Mouse (Mus musculus) hematopoietic stem cell, adult 5-6 weeks (primary cell): Measurements from ENCODE around the gene Eps15l1. TPM values are rescaled to one million over a fixed set of nuclear protein-coding genes. Genes with fewer than 3 reads are reported as not detected.

ENCODE experiments used
- ATAC-seq, 2 experiments: fragments of 125-278 bp in 1 of 2; replicated peaks in 1 of 2; 2 replicates each; pipeline ENCODE4 v1.8.0; 2016 to 2017; ENCODE audit warnings: inconsistent platforms in 2 of 2, mild to moderate bottlenecking in 2 of 2, moderate number of reproducible peaks in 2 of 2, low read depth in 1 of 2, moderate TSS enrichment in 1 of 2; ENCODE audit not compliant: low FRiP score in 2 of 2, poor library complexity in 2 of 2, severe bottlenecking in 2 of 2, insufficient read depth in 1 of 2, low TSS enrichment in 1 of 2
- total RNA-seq: library from RNA; stranded (forward); fragments of 172-1452, 232-1000 nt; gene quantifications from 2 replicates; pipeline ENCODE4 v1.2.3, GENCODE M21; 2017

The Eps15l1 gene
- total RNA-seq, 1 experiment from 2014 or later: 50.0 TPM

DNA sequence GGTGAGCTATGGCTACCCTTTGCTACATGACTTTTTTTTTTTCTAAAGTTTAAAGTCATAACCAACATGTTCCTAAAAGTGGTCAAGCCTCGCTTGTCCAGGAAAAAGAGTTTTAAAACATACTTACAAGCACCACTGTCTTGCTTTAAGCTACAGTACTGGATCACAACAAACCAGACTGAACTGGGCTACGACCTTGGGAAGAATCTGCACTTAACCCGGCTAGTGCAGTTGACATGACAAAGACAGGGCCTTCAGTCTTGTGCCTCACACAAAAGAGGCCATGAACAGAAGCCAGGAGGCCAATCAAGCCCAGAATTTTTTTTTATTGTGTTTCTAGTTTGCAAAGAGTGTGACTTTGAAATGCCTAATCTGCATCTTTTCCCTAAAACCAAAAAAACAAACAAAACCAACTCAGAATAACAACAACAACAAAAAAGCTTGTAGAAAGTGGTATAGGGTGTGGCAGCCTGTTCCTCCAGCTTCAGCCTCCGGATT lies 87.1 kb downstream of the Eps15l1 start:
- no peak for ATAC-seq

DNA sequence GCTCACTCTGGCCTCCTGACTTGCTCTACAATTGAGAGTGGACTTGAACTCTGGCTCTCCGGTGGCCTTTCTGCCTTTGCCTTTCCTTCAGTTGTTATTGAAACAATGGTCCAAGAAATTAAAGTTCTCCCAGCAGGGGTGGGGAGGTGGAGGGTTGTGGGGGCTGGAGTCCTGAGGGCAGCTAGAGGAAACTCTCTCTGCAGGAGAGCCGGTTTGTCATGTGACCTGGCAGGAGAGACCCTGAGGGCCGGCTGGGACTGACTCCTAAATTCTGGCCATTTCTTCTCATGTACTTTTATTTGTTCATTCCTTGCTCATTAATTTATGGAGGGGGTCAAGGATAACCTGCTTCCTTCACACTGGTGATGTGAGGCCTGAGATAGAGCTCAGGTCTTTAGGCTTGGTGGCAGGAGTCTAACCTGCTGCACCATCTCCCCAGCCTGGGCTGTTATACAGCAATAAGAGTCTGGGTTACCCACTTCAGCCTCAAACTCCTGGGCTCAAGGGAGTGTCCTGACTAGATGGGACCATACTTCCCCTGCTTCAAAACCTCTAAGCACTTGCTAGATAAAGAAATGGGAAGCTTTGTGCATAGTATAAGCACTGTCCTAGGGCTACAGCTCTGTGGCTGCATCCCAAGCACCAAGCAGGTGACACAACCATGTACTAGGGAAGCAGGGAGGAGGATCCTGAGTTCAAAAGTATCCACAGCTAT lies 87.7 kb downstream of the Eps15l1 start:
- ATAC-seq: no peak

DNA sequence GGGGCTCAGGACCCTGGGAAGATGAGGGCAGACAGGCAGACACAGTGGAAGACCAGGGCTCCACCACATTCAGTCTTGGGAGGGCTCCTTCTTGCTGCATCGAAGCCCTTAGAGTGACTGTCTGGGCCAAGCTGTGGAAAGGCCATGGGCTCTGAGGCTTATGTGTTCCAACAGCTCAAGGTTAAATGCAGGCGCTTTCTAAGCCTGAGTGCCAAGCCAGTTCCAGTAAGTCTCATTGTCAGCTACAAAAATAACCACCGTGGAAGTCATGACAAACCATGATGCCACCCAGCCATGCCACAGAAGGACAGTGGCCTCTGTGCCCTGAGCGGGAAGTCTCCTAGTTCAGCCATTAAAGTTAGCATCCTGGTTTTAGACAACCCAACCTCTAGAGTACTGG lies 89.6 kb downstream of the Eps15l1 start:
- ATAC-seq: no peak

DNA sequence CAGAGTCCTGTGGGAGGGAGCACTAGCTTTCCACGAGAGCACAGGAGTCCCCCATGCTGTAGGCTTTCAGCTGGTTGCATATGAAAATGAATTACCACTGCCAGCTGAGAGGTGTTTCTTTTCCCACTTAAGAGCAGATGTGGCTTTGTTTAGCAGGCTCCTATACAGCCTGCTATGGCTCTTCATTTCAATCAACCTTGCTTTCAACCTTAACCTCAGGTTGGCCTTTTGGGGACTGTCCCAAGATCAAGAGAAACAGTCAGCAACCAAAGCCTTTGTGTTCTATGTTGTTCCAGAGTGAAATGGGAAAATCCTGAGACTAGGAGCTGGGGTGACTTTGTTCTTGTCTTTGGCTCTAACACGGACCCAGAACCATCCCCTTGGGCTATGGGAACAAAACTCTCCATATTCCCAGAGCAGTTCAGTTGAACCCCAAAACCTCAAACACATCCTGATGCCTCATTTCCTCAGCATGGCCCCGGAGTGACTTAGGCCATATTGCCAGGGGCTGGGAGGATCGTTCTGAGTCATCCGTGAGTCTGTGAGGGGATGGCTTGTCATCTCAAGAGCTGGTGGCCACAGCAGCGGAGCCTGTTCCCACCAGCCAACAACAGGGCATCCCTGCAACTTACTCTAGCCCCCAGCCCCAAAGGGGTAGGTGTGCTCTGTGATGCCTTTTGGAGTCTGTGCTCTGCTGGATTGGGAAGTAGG lies 90.3 kb downstream of the Eps15l1 start:
- no peak for ATAC-seq

DNA sequence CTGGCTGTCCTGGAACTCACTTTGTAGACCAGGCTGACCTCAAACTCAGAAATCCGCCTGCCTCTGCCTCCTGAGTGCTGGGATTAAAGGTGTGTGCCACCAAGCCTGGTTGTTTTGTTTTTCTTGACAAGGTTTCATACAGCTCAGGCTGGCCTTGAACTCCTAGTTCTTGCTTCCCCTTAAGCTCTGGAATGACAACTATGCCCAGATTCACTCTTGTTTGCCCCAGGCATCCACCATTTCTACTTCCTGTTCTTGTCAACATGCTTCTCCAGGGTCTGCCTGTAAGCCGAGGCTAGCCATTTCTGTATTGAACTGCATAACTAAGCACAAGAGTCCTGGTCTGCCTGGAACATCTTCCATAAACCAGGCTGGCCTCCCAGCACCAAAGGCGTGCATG lies 92.1 kb downstream of the Eps15l1 start:
- ATAC-seq: no peak

DNA sequence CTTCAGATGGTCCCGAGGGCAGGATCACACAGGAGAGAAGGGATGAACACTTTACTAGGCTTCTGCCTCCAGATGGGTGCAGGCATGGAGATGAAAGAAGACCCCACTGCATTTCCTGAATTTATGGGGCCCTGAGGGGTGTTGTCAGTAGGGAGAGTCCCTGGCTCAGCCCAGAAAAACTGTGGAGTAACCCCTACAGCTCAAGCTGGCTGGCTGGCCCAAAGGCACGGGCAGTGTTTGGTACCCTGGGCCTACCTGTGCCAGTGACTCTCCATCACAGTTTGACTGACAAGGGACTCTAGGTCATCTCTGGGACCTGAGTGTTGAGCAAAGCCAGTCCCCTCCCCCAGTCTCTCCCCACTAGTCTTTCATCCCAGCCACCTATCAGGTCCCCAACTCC lies 96.6 kb downstream of the Eps15l1 start:
- no peak for ATAC-seq

DNA sequence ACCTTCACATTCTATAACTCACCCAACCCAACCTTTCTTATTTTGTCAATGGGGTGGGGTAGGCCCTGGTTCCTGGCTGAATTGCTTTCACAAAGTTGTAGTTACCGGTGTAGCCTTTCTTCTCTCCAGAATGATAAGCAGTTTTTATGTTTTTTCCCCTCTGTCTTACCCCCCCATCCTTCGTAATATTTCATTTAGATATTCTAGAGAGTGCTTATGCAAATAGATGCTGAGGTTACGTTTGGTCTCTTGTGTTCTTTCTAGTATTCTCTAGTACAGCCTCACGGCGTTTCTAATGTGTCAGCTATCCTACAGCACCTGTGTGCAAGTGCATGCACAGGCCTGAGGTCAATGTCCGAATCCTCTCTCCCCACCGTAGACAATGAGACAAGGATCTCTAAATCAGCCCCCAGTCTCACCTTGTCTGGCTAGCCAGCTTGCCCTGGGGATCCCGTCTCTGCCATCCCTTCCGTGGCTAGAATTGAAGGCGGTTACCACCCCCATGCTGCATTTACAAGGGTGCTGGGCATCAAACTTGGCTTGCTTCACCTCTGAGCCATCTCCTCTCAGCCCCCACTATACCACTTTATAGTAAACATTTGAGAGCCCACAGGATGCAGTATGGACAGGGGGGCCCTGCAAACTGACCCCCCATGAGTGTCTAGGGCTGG lies 97.1 kb downstream of the Eps15l1 start:
- ATAC-seq: no peak

DNA sequence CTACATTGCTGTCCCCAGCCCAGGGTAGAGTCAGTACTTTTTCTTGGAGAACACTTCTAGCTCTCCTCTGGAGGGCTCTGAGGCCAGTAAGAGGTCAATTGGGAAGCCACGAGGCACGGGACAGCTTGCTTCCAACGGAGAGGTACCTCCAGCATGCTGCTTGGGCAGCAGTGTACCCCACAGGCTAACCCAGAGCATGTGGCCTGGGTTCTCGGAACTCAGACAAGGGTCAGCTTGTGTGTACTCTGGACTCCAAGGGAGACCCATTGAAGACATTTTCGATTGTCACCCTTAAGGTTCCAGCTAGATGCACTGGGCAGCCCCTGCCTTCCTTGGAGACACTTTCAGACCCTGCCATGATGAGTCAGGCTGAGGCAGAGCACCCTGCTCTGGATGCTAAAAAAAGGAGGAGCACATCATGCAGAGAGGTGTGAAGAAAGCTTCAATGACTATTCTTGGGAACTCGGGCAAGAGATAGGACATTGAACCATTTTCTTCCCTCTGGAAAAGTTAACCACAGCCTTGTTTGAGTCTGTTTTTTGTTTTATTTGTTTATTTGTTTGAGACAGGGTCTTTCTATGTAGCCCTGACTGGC lies 98.0 kb downstream of the Eps15l1 start:
- no peak for ATAC-seq

DNA sequence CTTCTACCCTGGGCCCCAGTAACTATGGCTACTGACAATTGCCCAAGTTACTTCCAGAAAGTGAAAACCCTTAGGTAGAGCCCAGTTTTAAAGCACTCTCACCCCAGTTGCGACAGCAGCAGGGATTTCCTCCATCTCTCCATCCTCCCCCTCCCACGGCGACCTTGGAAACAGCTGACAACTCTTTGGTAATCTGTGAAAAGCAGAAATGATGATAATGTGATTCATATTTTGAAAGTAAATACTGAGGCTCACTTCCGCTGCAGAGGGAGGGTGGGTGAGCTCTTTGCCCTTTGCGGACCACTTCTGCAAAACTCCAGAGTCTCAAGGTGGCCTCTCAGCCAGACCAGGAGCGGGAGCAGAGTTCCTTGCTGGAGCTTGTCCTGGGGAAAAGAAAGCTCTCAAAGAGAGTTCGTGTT lies 98.8 kb downstream of the Eps15l1 start:
- peak; percentile 44 to 52 for ATAC-seq

DNA sequence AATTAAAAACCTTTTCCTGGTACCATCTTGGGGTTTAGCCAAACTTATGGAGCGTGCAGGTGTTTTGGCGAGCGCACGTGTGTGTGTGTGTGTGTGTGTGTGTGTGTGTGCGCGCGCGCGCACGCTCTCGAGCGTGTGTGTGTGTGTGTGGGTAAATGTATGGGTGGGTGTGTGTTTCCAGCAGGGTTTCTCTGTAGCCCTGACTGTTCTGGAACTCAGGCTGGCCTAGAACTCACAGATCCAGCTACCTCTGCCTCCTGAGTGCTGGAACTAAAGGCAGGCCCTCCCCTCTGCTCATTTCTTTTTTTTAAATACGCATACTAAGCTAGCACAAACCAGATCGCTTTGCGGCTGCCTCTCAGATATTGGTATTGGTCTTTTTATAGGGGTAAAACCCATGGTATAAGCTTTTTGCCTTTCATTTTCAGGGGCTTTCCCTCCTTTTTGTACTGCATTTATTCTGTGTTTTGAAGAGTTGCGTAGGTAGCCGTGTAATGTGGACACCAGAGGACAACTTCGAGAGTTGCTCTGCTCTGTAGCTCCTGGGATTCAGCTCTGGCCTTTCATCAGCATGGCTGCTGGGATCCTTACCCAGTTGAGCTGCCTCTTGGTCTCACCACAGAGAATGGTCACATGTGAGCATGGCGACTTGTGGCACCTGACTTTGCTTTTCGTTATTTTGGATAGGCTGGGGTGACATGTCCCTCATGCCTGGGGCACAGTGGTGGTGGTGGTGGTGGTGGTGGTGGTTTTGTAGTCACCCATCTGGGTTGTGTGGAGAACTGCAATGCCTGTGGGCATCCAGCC lies 99.4 kb downstream of the Eps15l1 start:
- no peak for ATAC-seq

DNA sequence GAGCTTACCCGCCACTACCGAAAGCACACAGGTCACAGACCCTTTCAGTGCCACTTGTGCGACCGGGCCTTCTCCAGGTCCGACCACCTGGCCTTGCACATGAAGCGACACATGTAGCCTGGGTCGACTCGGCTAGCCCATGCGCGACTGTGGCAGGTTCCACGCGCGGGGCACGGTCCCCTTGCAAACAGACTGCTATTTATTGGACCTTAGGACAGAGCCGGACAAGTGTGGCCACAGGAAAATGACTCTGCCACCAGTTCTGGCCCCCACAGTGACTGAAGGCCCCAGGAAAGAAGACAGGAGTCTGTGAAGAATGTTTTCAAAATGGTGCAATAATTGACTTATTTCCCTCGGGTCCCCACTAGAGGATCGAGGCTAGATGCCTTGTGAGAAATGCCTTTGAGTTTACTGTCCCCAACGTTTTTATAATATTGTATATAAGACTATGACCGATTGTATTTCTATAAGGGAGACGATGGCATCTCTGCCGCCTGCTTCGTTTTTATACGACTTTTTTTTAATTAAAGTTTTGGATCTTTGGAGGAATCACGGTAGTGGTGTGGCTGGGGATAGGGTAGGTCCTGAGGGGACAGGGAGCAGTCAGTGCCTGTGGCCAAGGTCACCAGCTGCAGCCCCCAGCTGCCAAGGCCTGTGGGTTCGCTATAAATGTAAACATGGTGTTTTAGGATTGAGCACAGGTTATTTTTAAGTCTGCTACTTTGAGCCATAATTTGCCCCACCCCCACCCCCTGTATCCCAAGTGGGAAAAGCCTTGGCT lies 100.3 kb downstream of the Eps15l1 start:
- ATAC-seq: no peak

DNA sequence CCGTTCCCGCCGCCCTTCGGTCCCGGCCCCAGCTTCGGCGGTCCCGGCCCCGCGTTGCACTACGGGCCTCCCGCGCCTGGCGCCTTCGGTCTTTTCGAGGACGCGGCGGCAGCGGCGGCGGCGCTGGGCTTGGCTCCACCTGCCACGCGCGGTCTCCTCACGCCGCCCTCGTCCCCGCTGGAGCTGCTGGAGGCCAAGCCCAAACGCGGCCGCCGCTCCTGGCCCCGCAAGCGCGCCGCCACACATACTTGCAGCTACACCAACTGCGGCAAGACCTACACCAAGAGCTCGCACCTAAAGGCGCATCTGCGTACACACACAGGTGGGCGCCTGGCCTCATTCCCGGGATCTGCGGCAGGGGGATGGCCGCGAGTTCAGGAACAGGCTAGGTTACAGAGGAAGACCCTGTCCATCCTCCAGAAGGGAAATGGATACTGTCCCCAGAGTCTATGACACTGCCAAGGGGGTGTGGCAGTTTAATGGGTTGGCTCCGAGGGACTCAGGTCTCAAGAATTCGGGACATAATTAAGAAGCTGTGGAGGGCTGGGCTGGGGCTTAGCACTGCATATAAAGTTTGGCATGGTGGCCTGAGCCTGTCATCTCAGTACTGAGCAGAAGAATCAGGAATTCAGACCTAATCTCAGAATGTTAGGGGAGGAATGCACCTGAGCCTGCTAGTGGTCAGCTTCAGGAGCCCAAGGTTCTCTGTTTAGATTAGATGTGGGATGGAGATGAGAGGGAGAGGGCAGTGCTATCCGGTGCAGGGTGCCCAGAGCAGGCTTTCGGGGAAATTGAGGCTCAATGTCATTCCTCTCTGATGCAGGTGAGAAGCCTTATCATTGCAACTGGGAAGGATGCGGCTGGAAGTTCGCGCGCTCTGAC lies 101.1 kb downstream of the Eps15l1 start:
- no peak for ATAC-seq

DNA sequence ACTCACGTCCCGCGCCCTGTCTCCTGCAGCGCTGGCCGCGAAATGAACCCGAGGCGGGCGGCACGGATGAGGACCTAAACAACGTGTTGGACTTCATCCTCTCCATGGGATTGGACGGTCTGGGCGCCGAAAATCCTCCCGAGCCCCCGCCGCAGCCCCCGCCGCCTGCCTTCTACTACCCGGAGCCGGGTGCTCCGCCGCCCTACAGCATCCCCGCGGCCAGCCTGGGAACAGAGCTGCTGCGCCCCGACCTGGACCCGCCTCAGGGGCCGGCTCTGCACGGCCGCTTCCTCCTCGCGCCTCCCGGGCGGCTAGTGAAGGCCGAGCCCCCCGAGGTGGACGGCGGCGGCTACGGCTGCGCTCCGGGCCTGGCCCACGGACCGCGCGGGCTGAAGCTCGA lies 101.9 kb downstream of the Eps15l1 start:
- ATAC-seq: no peak

DNA sequence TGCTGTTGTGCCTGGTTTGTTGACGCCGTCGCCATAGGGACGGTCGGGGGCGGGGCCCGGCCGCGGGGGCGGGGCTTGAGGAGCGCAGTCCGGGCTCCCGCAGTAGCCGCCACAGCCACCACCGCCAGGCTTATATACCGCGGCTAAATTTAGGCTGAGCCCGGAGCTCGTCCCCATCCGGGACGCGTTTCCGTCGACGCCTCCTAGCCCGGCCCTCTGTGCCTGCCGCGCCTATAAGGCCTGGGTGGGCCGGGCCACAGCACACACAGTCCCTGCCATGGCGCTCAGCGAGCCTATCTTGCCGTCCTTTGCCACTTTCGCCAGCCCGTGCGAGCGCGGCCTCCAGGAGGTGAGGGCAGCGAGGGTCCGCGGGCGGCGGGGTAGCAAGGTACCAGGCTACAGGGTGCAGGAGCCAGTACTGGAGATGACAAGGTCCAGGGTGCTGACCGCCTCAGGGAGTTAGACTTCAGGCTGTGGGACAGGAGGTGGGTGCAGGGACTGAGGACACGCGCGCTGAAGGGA lies 102.4 kb downstream of the Eps15l1 start, which contains the start of gene Klf2:
Klf2 (plus strand) TSS at position 233 of the 522 bp plus-strand sequence.
- ATAC-seq: peak; percentile 78 to 80

DNA sequence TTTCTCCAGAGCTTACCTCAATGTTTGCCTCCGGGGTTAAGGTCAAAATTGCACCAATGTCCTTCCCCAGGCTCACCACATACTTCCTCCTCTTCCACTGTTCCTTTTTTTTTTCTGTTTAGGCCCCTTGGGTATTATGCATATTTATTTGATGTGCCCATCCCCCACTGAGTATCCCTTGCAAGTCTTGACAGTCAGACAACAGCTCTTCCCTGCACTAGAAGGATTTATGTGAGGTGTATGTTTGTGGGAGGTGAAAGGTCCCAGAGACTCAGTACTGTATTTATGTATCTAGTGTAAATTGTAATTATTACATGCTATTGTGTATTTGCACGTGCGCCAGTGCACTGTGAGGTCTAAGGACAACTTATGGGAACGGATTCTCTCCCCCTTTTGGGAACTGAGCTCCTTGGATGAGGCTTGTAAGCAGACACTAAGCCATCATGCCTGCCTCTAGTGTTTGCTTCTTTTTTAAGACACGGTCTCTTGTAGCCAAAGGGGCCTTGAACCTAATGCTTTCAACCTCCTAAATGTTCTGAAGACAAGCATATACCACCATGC lies 103.4 kb downstream of the Eps15l1 start:
- ATAC-seq: peak in 1 of 2 experiments; percentile 11; a peak in 1 of 4 replicates
